Mouse (Mus musculus) stomach, embryonic 15.5 days (tissue): ENCODE results near the gene Esrrb. TPM values are rescaled to one million over a fixed set of nuclear protein-coding genes. Genes with fewer than 3 reads are reported as not detected.

Experiments
- ATAC-seq: fragments of 200-750 bp; cut with Nextera tagmentation; 2 replicates; pipeline ENCODE4 v1.8.0; 2017; ENCODE audit warnings: low read depth, moderate number of reproducible peaks, moderate TSS enrichment; ENCODE audit not compliant: insufficient read depth, low FRiP score
- H3K27ac ChIP-seq: fragments of 300-500 bp; sonication (generic); 2 replicates; pipeline ENCODE4 v1.5.1; 2015; ENCODE audit warnings: mild to moderate bottlenecking, inconsistent platforms
- H3K27me3 ChIP-seq: fragments of 300-500 bp; sonication (generic); replicated peaks from 2 replicates; pipeline ENCODE4 v1.6.1; 2015; ENCODE audit warnings: inconsistent platforms
- H3K36me3 ChIP-seq: fragments of 300-500 bp; sonication (generic); 2 replicates; pipeline ENCODE4 v1.6.1; 2015; ENCODE audit warnings: inconsistent platforms
- H3K4me1 ChIP-seq: fragments of 300-500 bp; sonication (generic); 2 replicates; pipeline ENCODE4 v1.6.1; 2015; ENCODE audit warnings: inconsistent platforms
- H3K4me2 ChIP-seq: fragments of 300-500 bp; sonication (generic); 2 replicates; pipeline ENCODE4 v1.6.1; 2015; ENCODE audit warnings: mild to moderate bottlenecking, inconsistent platforms
- H3K4me3 ChIP-seq: fragments of 300-500 bp; sonication (generic); replicated peaks from 2 replicates; pipeline ENCODE4 v1.5.1; 2015; ENCODE audit warnings: inconsistent platforms
- H3K9ac ChIP-seq: fragments of 300-500 bp; sonication (generic); 2 replicates; pipeline ENCODE4 v1.6.1; 2015; ENCODE audit warnings: inconsistent platforms
- H3K9me3 ChIP-seq: fragments of 300-500 bp; sonication (generic); 2 replicates; pipeline ENCODE4 v1.6.1; 2016; ENCODE audit warnings: inconsistent platforms
- WGBS: fragments of 180-500 bp; shearing (Covaris S2); methylation state at CpG from one replicate; pipeline ENCODE4 v1.1.7; 2015; 5-methylcytosine and 5-hydroxymethylcytosine counted together
- polyA plus RNA-seq: library from polyadenylated mRNA; unstranded; fragments of >200 nt; fragmentation: Nextera tagmentation; extraction: Ambion mirVana; gene quantifications from 2 replicates; pipeline ENCODE4 v1.2.1, GENCODE M21; 2015

Esrrb gene
- polyA plus RNA-seq, 1 experiment from 2014 or later, result 0.22 TPM

DNA sequence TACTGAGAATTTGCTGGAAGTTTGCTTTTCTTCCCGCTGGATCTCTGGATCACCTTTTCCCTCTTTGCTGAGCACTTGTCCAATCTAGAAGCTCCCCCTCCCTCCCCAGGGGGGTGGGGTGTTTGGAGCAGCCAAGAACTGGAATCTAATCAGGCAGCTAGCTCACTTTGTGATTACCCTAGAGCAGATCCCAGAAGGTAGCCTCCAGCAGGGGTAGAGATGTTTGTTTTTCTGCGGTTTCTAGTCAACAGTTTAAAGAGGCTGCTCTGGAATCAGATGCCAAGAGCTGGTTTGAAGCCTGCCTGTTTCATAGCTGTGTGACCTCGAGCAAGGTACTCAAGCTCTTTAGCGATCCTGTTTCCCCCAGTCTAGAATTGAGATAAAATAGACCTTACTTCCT is 177.8 kb downstream of the Esrrb start:
- no peaks in the 10 kb centered on the region for H3K36me3 ChIP-seq
- H3K27ac ChIP-seq, result no peak overlapping the region
- no peak for ATAC-seq
- H3K4me3 ChIP-seq, result no peak overlapping the region
- WGBS, result 53% methylated on average over 4 of the region's 4 CpGs
- H3K4me2 ChIP-seq, result no peak overlapping the region
- no peaks in the 10 kb centered on the region for H3K4me1 ChIP-seq
- H3K27me3 ChIP-seq, result no peaks in the 10 kb centered on the region
- H3K9me3 ChIP-seq, result no peaks in the 10 kb centered on the region
- H3K9ac ChIP-seq, result no peak overlapping the region

DNA sequence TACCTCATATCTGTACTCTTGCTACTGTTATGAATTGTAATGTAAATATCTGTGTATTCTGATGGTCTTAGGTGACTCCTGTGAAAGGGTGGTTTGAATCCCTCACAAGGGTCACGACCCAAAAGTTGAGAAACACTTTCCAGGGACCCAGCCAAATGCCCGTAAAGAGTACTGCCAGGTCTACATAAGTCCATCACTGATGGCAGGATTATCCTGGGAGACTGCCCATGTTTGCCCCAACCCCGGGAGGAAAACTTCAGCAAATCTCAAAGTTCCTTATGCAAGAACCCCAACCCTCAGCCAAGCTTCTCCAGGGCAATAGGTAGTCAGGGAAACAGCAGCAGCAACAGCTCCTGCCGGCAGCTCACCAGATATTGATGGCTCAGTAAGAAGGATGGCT is 178.6 kb downstream of the Esrrb start:
- 67% methylated on average over 4 of the region's 4 CpGs for WGBS
- no peak overlapping the region for H3K4me2 ChIP-seq
- no peak overlapping the region for H3K9ac ChIP-seq
- no peaks in the 10 kb centered on the region for H3K9me3 ChIP-seq
- H3K27ac ChIP-seq, result no peak overlapping the region
- no peaks in the 10 kb centered on the region for H3K27me3 ChIP-seq
- H3K4me3 ChIP-seq, result no peak overlapping the region
- H3K36me3 ChIP-seq, result no peaks in the 10 kb centered on the region
- no peak for ATAC-seq
- no peaks in the 10 kb centered on the region for H3K4me1 ChIP-seq

DNA sequence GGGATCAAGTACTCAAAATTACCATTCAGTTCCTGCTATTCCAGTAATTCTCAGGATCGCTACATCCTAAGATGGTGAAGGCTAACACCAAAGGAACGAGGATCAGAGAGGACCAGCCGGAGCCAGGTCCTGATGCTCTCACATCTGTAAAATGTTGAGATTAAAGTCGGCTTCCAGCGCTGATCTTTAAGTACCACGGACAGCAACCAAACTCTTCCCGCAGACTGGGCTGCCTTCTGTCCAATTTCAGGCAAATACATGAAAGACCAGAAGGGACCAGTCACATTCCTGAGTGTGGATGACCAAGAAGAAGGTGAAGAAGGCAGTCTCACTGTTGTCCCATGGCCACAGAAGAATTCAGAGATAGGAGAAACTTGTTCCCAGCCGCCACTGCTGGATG is 186.9 kb downstream of the Esrrb start:
- no peaks in the 10 kb centered on the region for H3K27me3 ChIP-seq
- no peaks in the 10 kb centered on the region for H3K4me1 ChIP-seq
- no peaks in the 10 kb centered on the region for H3K9me3 ChIP-seq
- no peak overlapping the region for H3K9ac ChIP-seq
- H3K27ac ChIP-seq, result no peak overlapping the region
- no peak for ATAC-seq
- H3K36me3 ChIP-seq, result no peaks in the 10 kb centered on the region
- no peak overlapping the region for H3K4me2 ChIP-seq
- H3K4me3 ChIP-seq, result no peak overlapping the region
- WGBS, result 24% methylated on average over 8 of the region's 8 CpGs

DNA sequence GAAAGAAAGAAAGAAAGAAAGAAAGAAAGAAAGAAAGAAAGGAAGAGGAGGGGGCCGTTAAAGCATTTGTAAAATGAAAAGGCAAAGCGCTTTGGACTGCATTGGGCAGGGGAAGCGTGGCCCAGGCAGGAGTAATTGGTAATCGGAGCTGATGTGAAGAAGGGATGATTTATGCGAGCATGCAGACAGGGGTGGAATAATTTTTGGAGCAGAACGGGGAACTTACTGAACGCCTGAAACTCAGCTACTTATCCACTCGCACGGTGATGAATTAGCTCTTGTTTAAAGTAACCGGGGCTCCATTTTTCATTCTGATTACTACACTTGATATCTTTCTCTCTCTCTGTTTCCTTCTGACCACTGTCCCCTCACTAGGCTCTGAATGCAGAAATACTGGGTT is 192.1 kb downstream of the Esrrb start:
- H3K4me2 ChIP-seq, result no peak overlapping the region
- no peaks in the 10 kb centered on the region for H3K36me3 ChIP-seq
- no peaks in the 10 kb centered on the region for H3K4me1 ChIP-seq
- ATAC-seq, result no peak
- no peak overlapping the region for H3K9ac ChIP-seq
- H3K9me3 ChIP-seq, result no peaks in the 10 kb centered on the region
- H3K27me3 ChIP-seq, result no peaks in the 10 kb centered on the region
- WGBS, result 39% methylated on average over 10 of the region's 10 CpGs
- no peak overlapping the region for H3K27ac ChIP-seq
- no peak overlapping the region for H3K4me3 ChIP-seq

DNA sequence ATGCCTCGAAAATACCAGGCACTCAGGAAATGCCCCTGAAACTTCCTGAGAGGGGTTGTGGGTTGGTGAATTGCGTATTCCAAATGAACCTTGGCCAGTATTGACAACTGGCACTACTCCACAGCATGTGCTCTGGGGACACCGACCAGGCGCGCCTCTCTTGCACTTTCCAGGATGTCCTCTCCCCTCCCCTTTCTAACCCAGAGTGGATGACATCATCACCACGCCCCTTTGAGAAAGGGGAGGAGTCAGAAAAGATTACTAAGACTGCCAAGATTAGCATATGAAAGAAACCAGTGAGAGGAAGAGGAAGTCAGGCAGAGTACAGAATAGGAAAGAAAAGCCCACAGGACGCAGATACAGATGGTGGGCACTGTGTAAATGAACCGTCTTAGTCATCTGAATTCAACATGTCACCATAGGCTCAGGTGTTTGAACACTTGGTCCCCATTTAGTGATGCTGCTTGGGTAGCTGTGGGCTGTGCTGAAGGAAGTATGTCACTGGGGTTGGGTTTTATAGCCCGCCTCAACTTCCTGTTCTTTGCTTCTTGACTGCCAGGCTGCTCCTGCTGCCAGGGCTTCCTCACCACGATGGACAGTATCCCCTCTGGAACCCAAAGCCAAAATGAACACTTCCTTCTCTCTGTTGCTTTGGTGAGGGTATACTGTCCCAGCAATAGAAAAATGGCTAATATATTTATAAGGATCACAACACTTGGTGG is 196.0 kb downstream of the Esrrb start:
- no peak for ATAC-seq
- Histone ChIP-seq H3K36me3 (no peaks in the 10 kb centered on the region), H3K9me3 (no peaks in the 10 kb centered on the region), H3K4me1 (no peaks in the 10 kb centered on the region), H3K27me3 (no peaks in the 10 kb centered on the region), H3K9ac (no peak overlapping the region), H3K4me2 (no peak overlapping the region), H3K27ac (no peak overlapping the region), H3K4me3 (no peak overlapping the region)
- WGBS, result 38% methylated on average over 10 of the region's 10 CpGs

DNA sequence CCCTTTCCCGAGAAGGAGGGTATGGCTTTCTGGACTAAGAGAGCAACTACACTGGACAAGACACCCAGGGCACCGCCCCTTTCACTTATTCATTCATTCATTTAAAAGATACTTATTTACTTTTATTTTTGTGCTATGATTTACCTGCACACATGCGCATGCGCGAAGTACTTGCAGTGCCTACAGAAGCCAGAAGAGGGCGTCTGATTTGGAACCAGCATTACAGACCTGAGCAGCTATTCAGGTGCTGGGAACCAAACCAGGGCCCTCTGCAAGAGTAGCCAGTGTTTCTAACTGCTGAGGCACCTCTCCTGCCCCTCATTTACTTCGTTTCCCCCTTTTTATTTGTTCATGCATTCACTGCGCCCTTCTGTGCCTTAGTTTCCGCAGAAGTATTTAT is 198.0 kb downstream of the Esrrb start:
- WGBS, result 88% methylated on average over 9 of the region's 9 CpGs
- Histone ChIP-seq H3K4me3 (no peak overlapping the region), H3K9me3 (no peaks in the 10 kb centered on the region), H3K27ac (no peak overlapping the region), H3K4me1 (no peaks in the 10 kb centered on the region), H3K36me3 (no peaks in the 10 kb centered on the region), H3K9ac (no peak overlapping the region), H3K4me2 (no peak overlapping the region), H3K27me3 (no peaks in the 10 kb centered on the region)
- no peak for ATAC-seq

DNA sequence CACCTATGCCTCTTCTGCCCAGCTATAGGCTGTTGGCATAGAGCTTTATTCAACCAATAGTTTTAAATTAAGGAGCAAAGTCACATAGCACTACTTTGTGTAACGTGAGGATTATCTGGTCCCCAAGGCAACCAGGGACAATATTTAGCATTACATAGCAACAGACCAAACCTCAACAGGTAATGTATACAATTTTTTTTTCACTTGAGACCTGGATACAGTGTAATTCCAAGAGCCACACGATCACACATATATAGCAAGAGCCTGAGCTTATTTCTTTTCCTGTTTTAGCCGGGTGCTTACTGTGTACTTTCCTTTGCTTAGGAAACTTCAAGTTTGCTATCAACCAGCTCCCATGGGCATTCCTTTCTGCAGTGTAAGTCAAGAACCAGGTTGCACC is 201.8 kb downstream of the Esrrb start:
- Histone ChIP-seq H3K27ac (no peak overlapping the region), H3K27me3 (no peaks in the 10 kb centered on the region), H3K9ac (no peak overlapping the region), H3K36me3 (no peaks in the 10 kb centered on the region), H3K4me2 (no peak overlapping the region), H3K4me3 (no peak overlapping the region), H3K9me3 (no peaks in the 10 kb centered on the region), H3K4me1 (no peaks in the 10 kb centered on the region)
- 49% methylated on average over 3 of the region's 3 CpGs for WGBS
- no peak for ATAC-seq

DNA sequence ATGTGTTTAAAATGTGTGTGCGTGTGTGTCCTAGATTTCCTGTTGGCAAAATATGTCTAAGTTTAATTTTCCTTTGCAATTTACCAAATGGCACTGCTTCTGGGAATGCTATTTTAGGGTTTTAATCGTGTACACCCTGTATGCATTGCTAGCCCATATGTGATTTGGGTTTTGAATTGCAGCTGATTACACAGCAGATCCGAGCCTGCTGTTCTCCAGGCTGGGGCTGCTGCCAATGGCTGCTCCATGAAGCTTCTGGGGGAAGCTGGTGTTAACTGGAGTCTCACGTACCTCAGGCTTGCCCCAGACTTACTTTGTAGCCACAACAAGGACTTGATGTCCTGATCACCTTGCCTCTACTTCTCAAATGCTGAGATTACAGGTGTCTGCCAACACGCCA is 205.1 kb downstream of the Esrrb start:
- no peaks in the 10 kb centered on the region for H3K4me1 ChIP-seq
- H3K9ac ChIP-seq, result no peak overlapping the region
- H3K9me3 ChIP-seq, result no peaks in the 10 kb centered on the region
- H3K4me2 ChIP-seq, result no peak overlapping the region
- H3K36me3 ChIP-seq, result no peaks in the 10 kb centered on the region
- WGBS, result 69% methylated on average over 5 of the region's 5 CpGs
- ATAC-seq, result no peak
- H3K27me3 ChIP-seq, result no peaks in the 10 kb centered on the region
- H3K4me3 ChIP-seq, result no peak overlapping the region
- H3K27ac ChIP-seq, result no peak overlapping the region

Other genes starting within 250 kb of the Esrrb start
- 13.0 and 13.8 TPM in 2 replicates for gene Gpatch2l, start 119.3 kb upstream of the Esrrb start, polyA plus RNA-seq